Mouse (Mus musculus) midbrain, embryonic 12.5 days (tissue): ENCODE results near the gene Oxld1. TPM values are rescaled to one million over a fixed set of nuclear protein-coding genes. Genes with fewer than 3 reads are reported as not detected.

Source experiments
- ATAC-seq: fragments of 200-750 bp; cut with Nextera tagmentation; 2 replicates; pipeline ENCODE4 v1.8.0; 2017; ENCODE audit warnings: low read depth, moderate TSS enrichment, moderate library complexity; ENCODE audit not compliant: low FRiP score
- H3K27ac ChIP-seq: fragments of 300-500 bp; sonication (generic); replicated peaks from 2 replicates; pipeline ENCODE4 v1.5.1; 2016; ENCODE audit warnings: mild to moderate bottlenecking
- H3K27me3 ChIP-seq: fragments of 300-500 bp; sonication (generic); 2 replicates; pipeline ENCODE4 v1.6.1; 2016; ENCODE audit warnings: mild to moderate bottlenecking
- H3K36me3 ChIP-seq: fragments of 300-500 bp; sonication (generic); 2 replicates; pipeline ENCODE4 v1.6.1; 2016
- H3K4me1 ChIP-seq: fragments of 300-500 bp; sonication (generic); 2 replicates; pipeline ENCODE4 v1.6.1; 2016
- H3K4me2 ChIP-seq: fragments of 300-500 bp; sonication (generic); replicated peaks from 2 replicates; pipeline ENCODE4 v1.6.1; 2016; ENCODE audit warnings: mild to moderate bottlenecking, moderate library complexity
- H3K4me3 ChIP-seq: fragments of 300-500 bp; sonication (generic); 2 replicates; pipeline ENCODE4 v1.5.1; 2016; ENCODE audit warnings: mild to moderate bottlenecking
- H3K9ac ChIP-seq: fragments of 300-500 bp; sonication (generic); replicated peaks from 2 replicates; pipeline ENCODE4 v1.6.1; 2016; ENCODE audit warnings: mild to moderate bottlenecking, moderate library complexity
- H3K9me3 ChIP-seq: fragments of 300-500 bp; sonication (generic); 2 replicates; pipeline ENCODE4 v1.6.1; 2016; ENCODE audit warnings: mild to moderate bottlenecking
- WGBS: fragments of 180-500 bp; shearing (Covaris S2); methylation state at CpG from one replicate; pipeline ENCODE4 v1.1.7; 2016; 5-methylcytosine and 5-hydroxymethylcytosine counted together
- polyA plus RNA-seq: library from polyadenylated mRNA; unstranded; fragments of >200 nt; fragmentation: Nextera tagmentation; extraction: Ambion mirVana; gene quantifications from 2 replicates; pipeline ENCODE4 v1.2.1, GENCODE M21; 2016

Oxld1 gene
- polyA plus RNA-seq, 1 experiment from 2014 or later = 11.9 TPM

GRCm38 (mm10) chr11:120467736-120468092, 9.8 kb upstream of the Oxld1 start:
- Histone ChIP-seq H3K27me3 (no peaks in the 10 kb centered on the region), H3K4me2 (peak overlapping the region; percentile 92), H3K36me3 (peaks cover 56% of the 10 kb centered on the region), H3K9ac (peak overlapping the region; percentile 82), H3K4me1 (peaks cover 24% of the 10 kb centered on the region), H3K4me3 (peak overlapping the region; percentile 95), H3K27ac (peak overlapping the region; percentile 72), H3K9me3 (no peaks in the 10 kb centered on the region)
- peak; percentile 67 for ATAC-seq
- under 1% methylated on average over 33 of the region's 33 CpGs for WGBS

GRCm38 (mm10) chr11:120467051-120467735, 9.3 kb upstream of the Oxld1 start, which contains the start of gene Arl16:
TSS of gene Arl16 (minus strand) at chr11:120467607.
- Histone ChIP-seq H3K27me3 (no peaks in the 10 kb centered on the region), H3K27ac (peak within 1 kb of the TSS; percentile 82), H3K4me3 (peak within 1 kb of the TSS; percentile 95), H3K4me2 (peak within 1 kb of the TSS; percentile 92), H3K36me3 (peaks cover 55% of the 10 kb centered on the region), H3K9me3 (no peaks in the 10 kb centered on the region), H3K4me1 (peaks cover 24% of the 10 kb centered on the region), H3K9ac (peak within 1 kb of the TSS; percentile 86)
- WGBS = under 1% methylated on average over 53 of the region's 54 CpGs
- peak; percentile 100 for ATAC-seq

DNA sequence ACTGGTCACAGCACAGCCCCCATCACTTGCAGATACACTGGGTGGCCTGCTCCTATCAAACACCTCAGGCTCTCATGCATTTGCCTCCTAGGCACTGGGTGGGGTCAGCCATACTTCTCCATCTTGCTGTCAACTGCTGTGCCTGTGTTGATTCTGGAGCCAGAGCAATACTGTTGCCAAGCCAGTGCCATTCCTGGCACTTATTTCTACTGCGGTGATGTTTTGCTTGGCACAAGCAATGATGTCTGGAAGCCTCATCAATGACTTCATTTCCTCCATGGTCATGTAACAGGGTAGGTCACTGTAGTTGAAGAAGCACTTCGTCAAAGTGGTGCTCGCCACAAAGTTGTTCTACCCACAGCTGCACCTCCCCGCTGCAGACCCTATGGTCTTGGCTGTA, 7.7 kb upstream of the Oxld1 start:
- no peak overlapping the region for H3K9ac ChIP-seq
- H3K4me3 ChIP-seq = no peak overlapping the region
- no peak overlapping the region for H3K4me2 ChIP-seq
- H3K9me3 ChIP-seq = no peaks in the 10 kb centered on the region
- no peak for ATAC-seq
- no peak overlapping the region for H3K27ac ChIP-seq
- 97% methylated on average over 4 of the region's 4 CpGs for WGBS
- H3K27me3 ChIP-seq = no peaks in the 10 kb centered on the region
- H3K36me3 ChIP-seq = peaks cover 55% of the 10 kb centered on the region
- H3K4me1 ChIP-seq = peaks cover 24% of the 10 kb centered on the region

- ATAC-seq = no peak
- Histone ChIP-seq H3K27me3 (no peaks in the 10 kb centered on the region), H3K36me3 (peaks cover 51% of the 10 kb centered on the region), H3K4me2 (no peak overlapping the region), H3K9ac (no peak overlapping the region), H3K9me3 (no peaks in the 10 kb centered on the region), H3K27ac (no peak overlapping the region), H3K4me1 (peaks cover 24% of the 10 kb centered on the region), H3K4me3 (no peak overlapping the region)
- 88% methylated on average over 5 of the region's 5 CpGs for WGBS
Observed at GRCm38 (mm10) chr11:120464365-120464764, 6.5 kb upstream of the Oxld1 start.

- no peaks in the 10 kb centered on the region for H3K27me3 ChIP-seq
- peaks cover 29% of the 10 kb centered on the region for H3K4me1 ChIP-seq
- H3K9me3 ChIP-seq = no peaks in the 10 kb centered on the region
- H3K4me3 ChIP-seq = no peak overlapping the region
- H3K9ac ChIP-seq = no peak overlapping the region
- WGBS = 87% methylated on average over 2 of the region's 2 CpGs
- H3K4me2 ChIP-seq = no peak overlapping the region
- H3K36me3 ChIP-seq = peaks cover 48% of the 10 kb centered on the region
- no peak overlapping the region for H3K27ac ChIP-seq
- no peak for ATAC-seq
Observed at GRCm38 (mm10) chr11:120463536-120463935, 5.7 kb upstream of the Oxld1 start.

DNA sequence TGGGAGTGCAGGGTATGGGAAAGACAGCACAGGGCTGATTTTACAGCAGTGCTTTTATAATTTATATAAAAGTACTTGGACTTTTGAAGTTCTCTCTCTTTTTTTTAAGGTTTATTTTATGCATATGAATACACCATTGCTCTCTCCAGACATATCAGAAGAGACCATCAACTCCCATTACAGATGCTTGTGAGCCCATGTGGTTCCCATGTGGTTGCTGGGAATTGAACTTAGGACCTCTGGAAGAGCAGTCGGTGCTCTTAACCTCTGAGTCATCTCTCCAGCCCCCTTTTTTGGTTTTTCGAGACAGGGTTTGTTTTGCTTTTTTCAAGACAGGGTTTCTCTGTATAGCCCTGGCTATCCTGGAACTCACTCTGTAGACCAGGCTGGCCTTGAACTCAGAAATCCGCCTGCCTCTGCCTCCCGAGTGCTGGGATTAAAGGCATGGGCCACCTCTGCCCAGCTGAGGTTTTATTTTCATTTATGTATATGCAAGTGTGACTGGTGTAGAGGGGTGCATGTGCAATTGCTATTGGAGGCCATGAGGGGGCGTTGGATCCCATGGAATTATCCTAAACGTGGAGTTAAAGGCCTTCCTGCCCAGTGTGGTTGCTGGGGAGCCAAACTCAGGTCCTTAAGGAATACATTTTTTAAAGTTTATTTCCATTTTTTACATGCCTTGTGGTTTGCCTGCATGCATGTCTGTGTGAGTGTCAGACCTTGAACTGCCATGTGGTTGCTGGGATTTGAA, 1.2 kb upstream of the Oxld1 start:
- Histone ChIP-seq H3K27ac (no peak overlapping the region), H3K36me3 (peaks cover 33% of the 10 kb centered on the region), H3K4me1 (peaks cover 17% of the 10 kb centered on the region), H3K9ac (peak overlapping the region; percentile 93), H3K9me3 (no peaks in the 10 kb centered on the region), H3K27me3 (no peaks in the 10 kb centered on the region), H3K4me2 (peak overlapping the region; percentile 98), H3K4me3 (peak overlapping the region; percentile 75)
- WGBS = 73% methylated on average over 6 of the region's 6 CpGs
- no peak for ATAC-seq

DNA sequence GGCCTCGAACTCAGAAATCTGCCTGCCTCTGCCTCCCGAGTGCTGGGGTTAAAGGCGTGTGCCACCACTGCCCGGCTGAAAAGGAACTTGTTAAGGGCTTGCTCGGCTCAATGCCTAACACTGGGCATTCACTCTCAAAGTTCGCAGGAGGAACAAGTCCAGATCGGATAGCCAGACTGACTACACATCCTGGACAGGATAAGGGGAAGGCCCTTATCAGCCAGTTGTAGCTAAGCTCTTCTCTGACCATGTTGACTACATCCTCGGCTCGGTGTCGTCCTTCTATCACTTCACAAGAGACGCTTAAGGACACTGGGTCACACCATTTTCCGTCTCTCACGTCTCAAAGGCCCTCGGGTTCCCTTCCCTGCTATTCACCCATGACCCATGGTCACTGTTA, 498 bp downstream of the Oxld1 start:
- H3K9me3 ChIP-seq = no peaks in the 10 kb centered on the region
- peak overlapping the region; percentile 55 for H3K27ac ChIP-seq
- peaks cover 17% of the 10 kb centered on the region for H3K4me1 ChIP-seq
- ATAC-seq = peak; percentile 30; the same call in 1 of the 2 replicates
- peak overlapping the region; percentile 75 for H3K4me3 ChIP-seq
- no peaks in the 10 kb centered on the region for H3K27me3 ChIP-seq
- peak overlapping the region; percentile 93 for H3K9ac ChIP-seq
- H3K36me3 ChIP-seq = peaks cover 26% of the 10 kb centered on the region
- WGBS = 35% methylated on average over 14 of the region's 14 CpGs
- peak overlapping the region; percentile 98 for H3K4me2 ChIP-seq

- Histone ChIP-seq H3K27me3 (no peaks in the 10 kb centered on the region), H3K4me1 (peaks cover 17% of the 10 kb centered on the region), H3K9me3 (no peaks in the 10 kb centered on the region), H3K36me3 (peaks cover 8% of the 10 kb centered on the region), H3K9ac (no peak overlapping the region), H3K27ac (no peak overlapping the region), H3K4me2 (no peak overlapping the region), H3K4me3 (no peak overlapping the region)
- 94% methylated on average over 7 of the region's 7 CpGs for WGBS
- ATAC-seq = no peak
Observed at GRCm38 (mm10) chr11:120455413-120455812, 2.5 kb downstream of the Oxld1 start.

DNA sequence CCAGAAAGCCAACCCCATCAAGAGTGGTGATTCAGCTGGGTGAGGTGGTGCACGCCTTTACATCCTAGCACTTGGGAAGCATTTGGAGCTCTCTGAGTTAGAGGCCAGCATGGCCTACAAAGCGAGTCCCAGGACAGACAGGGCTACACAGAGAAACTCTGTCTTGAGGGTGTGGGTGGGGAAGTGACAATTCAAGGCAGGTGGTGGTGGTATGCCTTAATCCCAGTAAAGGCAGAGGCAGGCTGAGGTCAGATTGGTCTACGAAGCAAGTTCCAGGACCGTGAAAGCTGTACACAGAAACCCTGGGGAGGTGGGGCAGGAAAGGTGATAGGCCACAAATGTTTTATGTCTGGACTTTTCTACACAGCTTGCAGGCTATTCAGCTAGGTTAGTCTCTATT, 2.9 kb downstream of the Oxld1 start:
- 94% methylated on average over 4 of the region's 4 CpGs for WGBS
- Histone ChIP-seq H3K4me2 (no peak overlapping the region), H3K4me1 (peaks cover 17% of the 10 kb centered on the region), H3K27me3 (no peaks in the 10 kb centered on the region), H3K36me3 (peaks cover 5% of the 10 kb centered on the region), H3K27ac (no peak overlapping the region), H3K4me3 (no peak overlapping the region), H3K9ac (no peak overlapping the region), H3K9me3 (no peaks in the 10 kb centered on the region)
- no peak for ATAC-seq

DNA sequence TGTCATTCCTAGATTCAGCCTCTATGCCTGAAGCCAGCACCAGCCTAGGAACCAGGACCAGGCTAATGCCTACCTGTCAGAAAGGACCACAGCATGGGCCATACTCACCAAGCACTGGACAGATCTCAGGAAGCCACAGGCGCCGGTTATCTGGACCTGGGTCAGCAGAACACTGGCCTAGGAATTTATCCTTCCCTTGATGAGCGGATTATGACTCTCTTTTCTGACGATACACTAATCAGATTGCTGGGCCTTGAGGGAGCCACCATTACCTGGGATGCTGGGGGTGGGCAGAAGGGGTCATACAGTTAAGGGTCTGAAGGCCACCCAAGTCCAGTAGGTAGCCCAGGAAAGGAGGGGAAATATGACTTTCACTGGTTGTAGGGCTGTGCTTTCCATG, 4.6 kb downstream of the Oxld1 start, which contains the start of gene Pde6g:
Pde6g (minus strand) TSS at position 195 of the 400 bp plus-strand sequence.
- 93% methylated on average over 4 of the region's 4 CpGs for WGBS
- Histone ChIP-seq H3K27ac (no peak within 1 kb of the TSS), H3K36me3 (no peaks in the 10 kb centered on the region), H3K4me1 (peaks cover 7% of the 10 kb centered on the region; the same call in 1 of the 2 replicates), H3K27me3 (no peaks in the 10 kb centered on the region), H3K9ac (no peak within 1 kb of the TSS), H3K4me3 (no peak within 1 kb of the TSS), H3K4me2 (no peak within 1 kb of the TSS), H3K9me3 (no peaks in the 10 kb centered on the region)
- no peak for ATAC-seq

- Histone ChIP-seq H3K9me3 (no peaks in the 10 kb centered on the region), H3K27ac (no peak overlapping the region), H3K36me3 (no peaks in the 10 kb centered on the region), H3K9ac (peak overlapping the region; percentile 8; the same call in 1 of the 2 replicates), H3K4me1 (peaks cover 3% of the 10 kb centered on the region; the same call in 1 of the 2 replicates), H3K4me2 (no peak overlapping the region), H3K27me3 (no peaks in the 10 kb centered on the region), H3K4me3 (no peak overlapping the region)
- 63% methylated on average over 3 of the region's 3 CpGs for WGBS
- no peak for ATAC-seq
Observed at GRCm38 (mm10) chr11:120452246-120452645, 5.6 kb downstream of the Oxld1 start.

- Histone ChIP-seq H3K4me3 (no peak overlapping the region), H3K9ac (no peak overlapping the region), H3K4me2 (no peak overlapping the region), H3K9me3 (no peaks in the 10 kb centered on the region), H3K27me3 (no peaks in the 10 kb centered on the region), H3K36me3 (no peaks in the 10 kb centered on the region), H3K4me1 (no peaks in the 10 kb centered on the region), H3K27ac (no peak overlapping the region)
- ATAC-seq = no peak
- WGBS = 87% methylated on average over 7 of the region's 7 CpGs
Observed at GRCm38 (mm10) chr11:120447179-120447578, 10.7 kb downstream of the Oxld1 start.
